Mouse (Mus musculus) E14TG2a.4 (cell line): ENCODE measurements at regions not wholly inside any gene's neighbourhood (a gene's known extent, or its start where the extent isn't known, plus 50 kb on each side); places are given as distances from the start of the nearest gene placed in this dataset.

Source experiments
- H3K27me3 ChIP-seq: 2 replicates; pipeline ENCODE4 v1.6.1; 2014; ENCODE audit warnings: low read length, control low read depth; ENCODE audit not compliant: insufficient read depth
- H3K36me3 ChIP-seq: 2 replicates; pipeline ENCODE4 v1.6.1; 2014; ENCODE audit warnings: low read length, control low read depth; ENCODE audit not compliant: insufficient read depth
- H3K4me1 ChIP-seq: replicated peaks from 2 replicates; pipeline ENCODE4 v1.6.1; 2014; ENCODE audit warnings: low read depth, low read length, control low read depth
- H3K4me3 ChIP-seq: replicated peaks from 2 replicates; pipeline ENCODE4 v1.5.1; 2014; ENCODE audit warnings: mild to moderate bottlenecking, low read length
- H3K9me3 ChIP-seq: 2 replicates; pipeline ENCODE4 v1.6.1; 2014; ENCODE audit warnings: low read length, control low read depth
- CTCF ChIP-seq: conservative IDR thresholded peaks from 2 replicates; pipeline ENCODE4 v1.5.1; 2014; ENCODE audit warnings: low read length
- NANOG ChIP-seq: IDR thresholded peaks from 2 replicates; pipeline ENCODE4 v1.6.1; 2014; ENCODE audit warnings: borderline replicate concordance, low read length, mixed read lengths
- POU5F1 ChIP-seq: IDR thresholded peaks from 2 replicates; pipeline ENCODE4 v1.6.1; 2014; ENCODE audit warnings: low read length, borderline replicate concordance

GRCm38 (mm10) chr6:134320379-134320932, 75.7 kb upstream of the Bcl2l14 start:
- Histone ChIP-seq H3K27me3 (no peaks in the 10 kb centered on the region), H3K4me3 (no peak overlapping the region), H3K9me3 (no peaks in the 10 kb centered on the region), H3K4me1 (no peaks in the 10 kb centered on the region), H3K36me3 (no peaks in the 10 kb centered on the region)
- TF ChIP-seq CTCF (no peak), NANOG (no peak), POU5F1 (no peak)

DNA sequence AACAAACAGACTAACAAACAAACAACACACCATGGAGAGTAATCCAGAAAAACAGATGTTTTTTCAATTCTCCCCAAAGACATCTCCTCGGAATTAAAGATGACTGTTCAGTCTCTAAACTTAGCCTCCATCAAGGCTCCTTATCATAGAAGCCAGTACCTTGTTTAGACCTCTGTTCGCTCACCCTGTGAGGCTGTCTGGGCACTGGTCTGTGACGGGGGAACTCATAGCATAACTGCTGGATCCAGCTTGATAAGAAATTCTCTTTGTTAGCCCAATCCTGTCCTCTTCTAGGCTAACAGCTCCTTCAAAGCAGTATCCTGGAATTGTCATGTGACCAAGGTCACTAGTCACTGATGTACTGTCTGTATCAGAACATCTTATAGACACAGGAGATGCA, 72.1 kb upstream of the Bcl2l14 start:
- no peaks in the 10 kb centered on the region for H3K36me3 ChIP-seq
- TF ChIP-seq NANOG (no peak), POU5F1 (no peak), CTCF (no peak)
- peaks cover 5% of the 10 kb centered on the region for H3K4me1 ChIP-seq
- no peaks in the 10 kb centered on the region for H3K9me3 ChIP-seq
- no peak overlapping the region for H3K4me3 ChIP-seq
- no peaks in the 10 kb centered on the region for H3K27me3 ChIP-seq

- no peak overlapping the region for H3K4me3 ChIP-seq
- H3K9me3 ChIP-seq, result no peaks in the 10 kb centered on the region
- TF ChIP-seq POU5F1 (no peak), NANOG (no peak), CTCF (no peak)
- no peaks in the 10 kb centered on the region for H3K27me3 ChIP-seq
- H3K4me1 ChIP-seq, result peaks cover 20% of the 10 kb centered on the region
- H3K36me3 ChIP-seq, result no peaks in the 10 kb centered on the region
Measured at GRCm38 (mm10) chr6:134325564-134325963, 70.6 kb upstream of the Bcl2l14 start.

DNA sequence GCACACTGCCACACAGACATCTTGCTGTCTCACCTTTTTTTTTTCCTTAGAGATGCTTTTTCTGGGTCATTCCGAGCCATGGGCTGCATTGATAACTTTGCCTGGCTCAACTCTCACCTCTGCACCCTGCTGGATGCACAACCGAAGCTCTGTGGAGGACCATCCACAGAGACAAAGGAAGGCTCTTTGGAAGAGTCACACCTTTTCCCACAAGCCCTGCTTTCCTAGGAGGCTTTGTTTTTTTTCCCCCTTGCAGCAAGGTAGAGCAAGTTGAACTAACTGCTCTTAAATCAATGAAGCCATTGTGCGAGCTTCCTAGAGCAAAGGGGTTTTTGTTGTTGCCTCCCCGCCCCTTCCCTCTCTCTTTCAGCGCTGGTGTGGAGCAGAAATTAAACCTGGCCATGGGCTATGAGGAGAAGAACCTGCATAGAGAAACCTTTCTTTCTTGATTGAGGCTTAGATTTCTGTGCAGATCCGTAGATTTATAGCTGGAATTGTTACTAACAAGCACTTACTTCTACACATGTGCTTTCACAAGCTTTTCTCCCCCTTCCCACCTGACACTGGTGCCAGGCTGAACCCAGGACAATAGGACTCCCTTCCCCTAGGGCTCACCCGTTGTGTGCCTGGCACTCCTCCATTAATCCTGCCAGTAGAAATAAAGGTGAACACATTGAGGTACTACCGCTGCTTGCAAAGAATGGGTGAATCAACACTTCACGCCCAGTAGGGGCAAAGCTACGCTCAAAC, 66.4 kb upstream of the Bcl2l14 start:
- no peaks in the 10 kb centered on the region for H3K27me3 ChIP-seq
- TF ChIP-seq CTCF, result no peak
- TF ChIP-seq POU5F1, result no peak
- peak; percentile 57; the same call in 1 of the 2 replicates for TF ChIP-seq NANOG
- H3K9me3 ChIP-seq, result no peaks in the 10 kb centered on the region
- H3K4me1 ChIP-seq, result peaks cover 35% of the 10 kb centered on the region
- no peak overlapping the region for H3K4me3 ChIP-seq
- H3K36me3 ChIP-seq, result no peaks in the 10 kb centered on the region

DNA sequence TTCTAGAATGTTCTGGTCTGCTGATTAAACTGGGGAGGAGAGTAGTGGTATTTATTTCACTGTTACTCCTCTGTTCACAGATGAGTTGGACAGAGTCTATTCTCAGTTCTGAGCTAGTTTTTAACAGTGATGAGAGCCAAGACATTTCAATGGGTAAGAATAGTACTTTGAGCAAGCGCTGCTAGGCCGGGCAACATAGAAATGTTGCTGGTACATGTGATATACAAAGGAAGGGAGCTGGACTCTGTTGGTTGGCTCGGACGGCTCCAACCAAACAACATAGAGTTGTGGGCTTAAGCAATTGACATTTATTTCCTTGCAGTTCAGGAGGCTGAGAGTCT, 65.8 kb upstream of the Bcl2l14 start:
- TF ChIP-seq POU5F1 (no peak), CTCF (no peak), NANOG (no peak)
- H3K4me3 ChIP-seq, result no peak overlapping the region
- H3K9me3 ChIP-seq, result no peaks in the 10 kb centered on the region
- H3K27me3 ChIP-seq, result no peaks in the 10 kb centered on the region
- H3K4me1 ChIP-seq, result peaks cover 37% of the 10 kb centered on the region
- no peaks in the 10 kb centered on the region for H3K36me3 ChIP-seq

DNA sequence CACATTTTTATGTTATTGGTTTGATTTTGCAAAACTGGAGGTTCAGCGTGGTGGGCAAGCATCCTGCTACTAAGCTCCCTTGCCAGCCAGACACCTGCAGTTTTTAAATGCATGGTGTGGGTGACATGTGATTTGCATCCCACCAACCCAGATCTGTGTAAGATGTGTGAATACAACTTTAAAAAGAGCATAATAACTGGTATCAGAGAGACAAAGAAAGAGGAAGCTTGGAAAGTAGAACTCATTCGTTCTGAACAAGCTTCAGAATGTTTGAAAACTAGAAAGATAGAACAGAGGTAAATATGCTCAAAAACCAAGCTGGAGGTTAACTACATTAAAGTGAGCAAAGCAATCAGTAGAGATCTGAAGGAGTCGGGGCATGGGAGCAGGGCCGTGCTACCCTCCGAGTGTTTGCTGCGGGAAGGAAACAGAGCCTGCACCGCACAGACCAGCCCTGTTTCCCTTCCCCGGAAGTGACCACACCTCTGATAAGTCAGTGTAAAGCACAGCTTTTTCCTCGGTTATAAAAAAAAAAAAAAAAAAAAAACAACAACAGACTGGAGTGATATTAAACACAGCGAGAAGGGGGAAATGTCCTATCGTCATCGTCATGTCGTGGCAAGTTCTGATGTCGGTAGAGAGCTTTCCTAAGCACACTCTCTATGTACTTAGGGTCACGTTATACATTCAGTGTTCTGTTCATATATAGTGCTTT, 63.2 kb upstream of the Bcl2l14 start:
- TF ChIP-seq POU5F1, result no peak
- TF ChIP-seq NANOG, result no peak
- TF ChIP-seq CTCF, result no peak

GRCm38 (mm10) chr6:134335711-134336110, 60.4 kb upstream of the Bcl2l14 start:
- Histone ChIP-seq H3K9me3 (no peaks in the 10 kb centered on the region), H3K27me3 (no peaks in the 10 kb centered on the region), H3K36me3 (no peaks in the 10 kb centered on the region), H3K4me3 (no peak overlapping the region), H3K4me1 (peaks cover 21% of the 10 kb centered on the region)
- no peak for TF ChIP-seq NANOG

More for the DNA sequence above, 63.2 kb upstream of the Bcl2l14 start:
- H3K9me3 ChIP-seq, result no peaks in the 10 kb centered on the region
- H3K27me3 ChIP-seq, result no peaks in the 10 kb centered on the region
- H3K4me1 ChIP-seq, result peaks cover 37% of the 10 kb centered on the region
- no peaks in the 10 kb centered on the region for H3K36me3 ChIP-seq
- no peak overlapping the region for H3K4me3 ChIP-seq

DNA sequence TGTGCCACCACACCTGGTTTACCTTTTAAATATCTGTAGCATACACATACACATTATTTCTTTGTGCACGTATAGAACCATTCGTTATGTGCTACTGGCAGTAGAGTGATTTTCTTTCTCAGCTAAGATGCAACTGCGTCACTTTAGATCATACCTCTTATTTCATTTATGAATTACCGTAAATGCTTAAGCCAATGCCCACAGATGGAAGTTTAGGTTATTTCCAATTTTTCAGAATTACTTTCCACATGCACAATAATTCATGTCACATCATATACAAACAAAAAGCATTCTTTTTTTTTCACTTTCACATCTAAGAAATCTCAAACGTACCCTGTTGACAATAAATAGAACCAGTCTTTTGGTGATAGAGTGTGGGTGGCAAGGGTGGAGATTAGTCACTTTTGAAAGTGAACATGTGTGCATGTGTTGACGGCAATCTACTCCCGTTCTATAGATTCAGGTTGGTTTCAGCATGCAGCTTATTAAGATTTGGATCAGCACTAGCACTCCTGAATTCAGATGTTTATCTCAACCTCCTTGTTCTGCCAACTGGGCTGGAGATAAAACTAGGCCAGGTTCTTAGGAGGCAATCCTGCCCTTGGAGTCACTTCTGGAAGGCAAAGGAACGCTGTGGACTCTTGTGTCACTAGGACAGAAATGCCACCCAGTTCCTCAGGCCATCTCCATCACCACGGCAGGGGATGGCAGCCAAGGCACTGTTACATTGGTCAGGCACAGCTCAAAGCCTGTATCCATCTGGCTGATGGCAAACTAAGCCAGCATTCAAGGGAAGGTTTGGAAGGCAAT, 53.1 kb upstream of the Bcl2l14 start:
- H3K9me3 ChIP-seq, result peaks cover 10% of the 10 kb centered on the region
- TF ChIP-seq NANOG (no peak), CTCF (no peak), POU5F1 (no peak)
- no peaks in the 10 kb centered on the region for H3K36me3 ChIP-seq
- 0 out of 2 replicates have a peak, but pooled peaks cover 6% of the 10 kb centered on the region for H3K4me1 ChIP-seq
- H3K4me3 ChIP-seq, result no peak overlapping the region
- H3K27me3 ChIP-seq, result no peaks in the 10 kb centered on the region

DNA sequence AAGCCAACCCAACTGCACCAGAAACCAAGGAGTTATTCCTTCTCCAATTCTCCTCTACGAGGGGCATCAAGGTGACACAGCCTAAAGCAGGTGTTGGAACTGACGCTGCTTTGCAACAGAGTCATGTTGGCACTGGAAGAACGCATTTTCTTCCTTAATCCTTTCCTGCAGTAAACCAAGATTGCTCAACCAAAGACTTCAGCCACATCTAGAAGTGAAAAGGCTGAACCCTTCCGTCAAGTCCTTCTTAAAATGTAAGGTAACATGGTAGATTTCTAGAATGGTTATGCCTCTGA, 52.6 kb upstream of the Bcl2l14 start:
- Histone ChIP-seq H3K27me3 (no peaks in the 10 kb centered on the region), H3K4me1 (peaks cover 7% of the 10 kb centered on the region), H3K36me3 (no peaks in the 10 kb centered on the region), H3K4me3 (no peak overlapping the region), H3K9me3 (peaks cover 10% of the 10 kb centered on the region)
- TF ChIP-seq NANOG (no peak), CTCF (no peak), POU5F1 (no peak)
